Mouse (Mus musculus) hindbrain, postnatal 0 days (tissue): ENCODE data around the gene Ddah2. TPM values are rescaled to one million over a fixed set of nuclear protein-coding genes. Genes with fewer than 3 reads are reported as not detected.

ENCODE experiments used
- ATAC-seq: fragments of 200-750 bp; cut with Nextera tagmentation; 2 replicates; pipeline ENCODE4 v1.8.0; 2017; ENCODE audit warnings: mild to moderate bottlenecking, moderate TSS enrichment, moderate library complexity
- DNase-seq: peaks from one replicate; pipeline ENCODE4 v3.0.0-alpha.2; 2015; ENCODE audit warnings: low spot score
- H3K27ac ChIP-seq: fragments of 300-500 bp; sonication (generic); 2 replicates; pipeline ENCODE4 v1.5.1; 2014; ENCODE audit warnings: mild to moderate bottlenecking
- H3K27me3 ChIP-seq: fragments of 300-500 bp; sonication (generic); 2 replicates; pipeline ENCODE4 v1.6.1; 2014; ENCODE audit warnings: low read length, mixed read lengths; ENCODE audit not compliant: insufficient read depth
- H3K36me3 ChIP-seq: fragments of 300-500 bp; sonication (generic); 2 replicates; pipeline ENCODE4 v1.6.1; 2014; ENCODE audit warnings: low read length, mixed read lengths; ENCODE audit not compliant: insufficient read depth
- H3K4me1 ChIP-seq: fragments of 300-500 bp; sonication (generic); 2 replicates; pipeline ENCODE4 v1.6.1; 2014; ENCODE audit warnings: antibody characterized with exemption, low read length, mixed read lengths; ENCODE audit not compliant: insufficient read depth
- H3K4me2 ChIP-seq: fragments of 300-500 bp; sonication (generic); 2 replicates; pipeline ENCODE4 v1.6.1; 2014; ENCODE audit warnings: low read depth, mild to moderate bottlenecking, low read length, moderate library complexity, mixed read lengths
- H3K4me3 ChIP-seq: fragments of 300-500 bp; sonication (generic); 2 replicates; pipeline ENCODE4 v1.5.1; 2014; ENCODE audit warnings: low read length
- H3K9ac ChIP-seq: fragments of 300-500 bp; sonication (generic); replicated peaks from 2 replicates; pipeline ENCODE4 v1.6.1; 2014; ENCODE audit warnings: mild to moderate bottlenecking, low read length, moderate library complexity, mixed read lengths
- H3K9me3 ChIP-seq: fragments of 300-500 bp; sonication (generic); 2 replicates; pipeline ENCODE4 v1.6.1; 2016; ENCODE audit warnings: low read length, mixed read lengths
- CTCF ChIP-seq: IDR thresholded peaks from 2 replicates; pipeline ENCODE4 v1.5.1; 2016; ENCODE audit warnings: antibody characterized with exemption, control low read depth, low read depth
- WGBS: fragments of 180-500 bp; shearing (Covaris S2); extraction: QIAGEN DNeasy Blood & Tissue Kit; methylation state at CpG from one replicate; pipeline ENCODE4 v1.1.7; 2014; 5-methylcytosine and 5-hydroxymethylcytosine counted together
- polyA plus RNA-seq: library from polyadenylated mRNA; unstranded; fragments of >200 nt; fragmentation: Nextera tagmentation; extraction: Ambion mirVana; gene quantifications from 2 replicates; pipeline ENCODE4 v1.2.1, GENCODE M21; 2015
- total RNA-seq: library from RNA; depleted of rRNA; stranded (reverse); fragments of >200 nt; gene quantifications from 2 replicates; pipeline ENCODE4 v1.2.3, GENCODE M21; 2014

Gene Ddah2
- total and polyA plus RNA-seq, 2 experiments from 2014 or later: 228 to 322 TPM

DNA sequence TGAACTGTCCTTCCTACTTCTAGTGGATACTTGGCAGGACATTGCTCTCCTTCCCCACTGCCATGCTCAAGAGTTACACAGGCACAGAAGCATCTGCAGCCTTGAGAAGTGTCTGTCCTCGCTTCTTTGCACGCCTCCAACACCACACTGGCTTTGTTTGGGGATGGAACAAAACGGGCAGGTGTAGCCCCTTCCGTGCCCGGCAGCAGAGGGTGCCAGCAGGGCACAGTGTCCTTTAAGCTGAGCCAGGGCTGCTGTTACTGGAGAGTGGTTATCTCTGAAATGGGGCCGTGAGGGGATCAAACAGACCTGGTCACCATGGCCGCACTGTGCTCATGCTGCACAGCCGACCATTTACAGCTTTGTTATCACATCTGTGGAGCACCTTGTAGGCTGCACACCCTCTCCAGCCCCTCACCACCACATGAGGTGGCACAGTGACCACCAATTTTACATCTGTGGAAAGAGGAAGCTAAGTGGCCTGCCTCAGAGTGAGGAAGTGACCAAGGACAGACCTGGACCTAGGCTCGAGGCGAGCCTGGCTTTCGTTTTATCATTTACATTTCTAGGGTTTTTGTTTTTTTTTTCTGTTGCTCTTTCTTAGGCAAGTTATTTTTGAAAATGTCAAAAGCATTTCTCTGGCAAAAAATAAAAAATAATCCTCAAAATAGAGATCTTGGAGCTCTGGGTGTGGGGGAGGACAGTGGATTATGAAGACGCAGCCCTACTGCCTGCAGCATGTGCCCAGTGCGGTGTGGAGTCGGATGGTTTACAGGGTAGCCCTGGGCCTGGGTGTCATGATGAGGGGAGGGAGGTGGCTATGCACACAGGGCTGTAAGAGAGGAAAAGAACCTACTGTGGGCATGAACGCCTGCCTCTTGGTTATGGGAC is 35.9 kb downstream of the Ddah2 start:
- no peak for TF ChIP-seq CTCF
- DNase-seq (no peak), ATAC-seq (no peak)
- Histone ChIP-seq H3K27me3 (no peaks in the 10 kb centered on the region), H3K27ac (no peak overlapping the region), H3K9ac (no peak overlapping the region), H3K4me2 (no peak overlapping the region), H3K9me3 (no peaks in the 10 kb centered on the region), H3K36me3 (peaks cover 52% of the 10 kb centered on the region), H3K4me1 (peaks cover 11% of the 10 kb centered on the region), H3K4me3 (no peak overlapping the region)
- WGBS: 92% methylated on average over 15 of the region's 15 CpGs

- no peaks in the 10 kb centered on the region for H3K4me1 ChIP-seq
- no peak overlapping the region for H3K4me3 ChIP-seq
- WGBS: 76% methylated on average over 12 of the region's 12 CpGs
- H3K27me3 ChIP-seq: no peaks in the 10 kb centered on the region
- H3K36me3 ChIP-seq: peaks cover 69% of the 10 kb centered on the region
- ATAC-seq (no peak), DNase-seq (no peak)
- H3K27ac ChIP-seq: no peak overlapping the region
- no peaks in the 10 kb centered on the region for H3K9me3 ChIP-seq
- no peak for TF ChIP-seq CTCF
- H3K9ac ChIP-seq: no peak overlapping the region
- H3K4me2 ChIP-seq: no peak overlapping the region
These were observed 37.8 kb downstream of the Ddah2 start for GRCm38 (mm10) chr17:35096597-35096996.

DNA sequence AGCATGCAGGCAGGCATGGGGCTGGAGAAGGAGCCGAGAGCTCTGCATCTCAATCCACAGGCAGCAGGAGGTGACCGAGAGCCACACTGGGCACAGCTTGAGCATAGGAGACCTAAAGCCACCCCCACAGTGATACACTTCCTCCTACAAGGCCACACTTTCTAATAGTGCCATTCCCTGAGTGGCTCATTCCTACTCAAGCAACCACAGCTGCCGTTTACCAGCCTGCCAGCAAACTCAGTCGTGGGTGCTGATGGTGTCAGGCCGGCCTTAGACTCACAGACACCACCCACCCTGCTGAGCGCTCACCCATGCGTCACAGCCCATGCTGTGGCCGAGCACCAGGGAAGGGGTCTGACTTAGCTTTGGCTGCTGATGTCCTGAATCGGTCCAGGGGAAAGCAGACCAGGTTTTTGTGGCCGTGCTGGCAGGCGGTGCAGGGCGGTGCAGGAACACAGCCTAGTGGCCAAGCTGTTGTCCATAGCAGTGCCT is 38.4 kb downstream of the Ddah2 start:
- no peak for TF ChIP-seq CTCF
- no peak overlapping the region for H3K4me3 ChIP-seq
- ATAC-seq (no peak), DNase-seq (no peak)
- 68% methylated on average over 12 of the region's 12 CpGs for WGBS
- no peak overlapping the region for H3K9ac ChIP-seq
- no peaks in the 10 kb centered on the region for H3K9me3 ChIP-seq
- H3K27me3 ChIP-seq: no peaks in the 10 kb centered on the region
- no peak overlapping the region for H3K4me2 ChIP-seq
- peaks cover 72% of the 10 kb centered on the region for H3K36me3 ChIP-seq
- no peaks in the 10 kb centered on the region for H3K4me1 ChIP-seq
- H3K27ac ChIP-seq: no peak overlapping the region

DNA sequence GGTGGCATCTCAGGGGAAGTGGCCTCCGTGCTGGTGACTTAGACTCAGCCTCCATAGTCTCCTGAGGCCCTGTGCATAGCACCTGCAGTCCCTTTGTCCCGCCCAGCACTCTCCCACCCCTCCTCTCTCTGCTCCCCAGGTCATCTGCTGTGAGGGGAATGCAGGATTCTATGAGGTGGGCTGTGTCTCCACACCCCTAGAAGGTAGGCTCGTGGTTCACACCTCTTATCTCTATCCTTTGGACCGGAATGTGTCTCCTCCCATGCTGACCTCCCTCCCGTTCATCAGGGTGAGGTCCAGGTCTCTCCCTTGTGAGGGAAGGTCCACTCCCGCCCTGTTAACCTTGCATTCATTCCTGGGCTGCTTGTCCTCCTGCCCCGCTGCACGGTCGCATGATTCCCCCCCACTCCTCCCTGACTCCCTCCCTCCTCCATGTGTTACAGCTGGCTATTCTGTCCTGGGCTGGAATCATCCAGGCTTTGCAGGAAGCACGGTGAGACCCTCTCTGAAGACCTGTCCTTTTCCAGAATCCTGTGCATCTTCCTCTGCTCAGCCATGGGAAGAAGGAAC is 41.4 kb downstream of the Ddah2 start:
- Histone ChIP-seq H3K27me3 (no peaks in the 10 kb centered on the region), H3K9ac (no peak overlapping the region), H3K4me1 (no peaks in the 10 kb centered on the region), H3K4me2 (no peak overlapping the region), H3K9me3 (no peaks in the 10 kb centered on the region), H3K36me3 (peaks cover 70% of the 10 kb centered on the region), H3K27ac (no peak overlapping the region), H3K4me3 (no peak overlapping the region)
- no peak for TF ChIP-seq CTCF
- WGBS: 78% methylated on average over 10 of the region's 10 CpGs
- ATAC-seq (no peak), DNase-seq (no peak)

DNA sequence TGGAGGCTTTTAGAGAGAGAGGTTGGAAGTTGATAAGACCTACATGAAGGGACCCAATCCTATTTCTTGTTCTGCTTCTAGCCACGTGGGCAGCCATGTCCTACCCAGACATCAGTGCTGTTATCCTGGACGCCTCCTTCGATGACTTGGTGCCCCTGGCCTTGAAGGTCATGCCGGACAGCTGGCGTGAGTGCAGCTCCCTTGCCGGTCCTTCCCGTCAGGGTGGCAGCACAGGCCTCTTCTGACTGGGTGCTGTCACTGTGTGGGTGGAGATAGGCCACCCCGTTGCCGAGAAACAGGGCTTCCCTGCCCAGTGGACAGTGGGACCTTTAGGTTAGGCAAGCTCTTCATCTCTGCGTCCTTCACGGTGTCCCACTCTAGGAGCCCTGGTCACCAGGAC is 42.3 kb downstream of the Ddah2 start:
- no peak overlapping the region for H3K4me3 ChIP-seq
- ATAC-seq (no peak), DNase-seq (no peak)
- H3K4me1 ChIP-seq: no peaks in the 10 kb centered on the region
- no peaks in the 10 kb centered on the region for H3K9me3 ChIP-seq
- H3K9ac ChIP-seq: no peak overlapping the region
- H3K27ac ChIP-seq: no peak overlapping the region
- WGBS: 90% methylated on average over 11 of the region's 11 CpGs
- no peaks in the 10 kb centered on the region for H3K27me3 ChIP-seq
- TF ChIP-seq CTCF: no peak
- peaks cover 67% of the 10 kb centered on the region for H3K36me3 ChIP-seq
- no peak overlapping the region for H3K4me2 ChIP-seq

GRCm38 (mm10) chr17:35102299-35102698 is 43.5 kb downstream of the Ddah2 start:
- ATAC-seq: no peak
- Histone ChIP-seq H3K27me3 (no peaks in the 10 kb centered on the region), H3K9ac (no peak overlapping the region), H3K9me3 (no peaks in the 10 kb centered on the region), H3K27ac (no peak overlapping the region), H3K36me3 (peaks cover 63% of the 10 kb centered on the region), H3K4me2 (no peak overlapping the region), H3K4me1 (no peaks in the 10 kb centered on the region), H3K4me3 (no peak overlapping the region)
- WGBS: 67% methylated on average over 7 of the region's 8 CpGs
- TF ChIP-seq CTCF: no peak
- no peak for DNase-seq
